Mouse (Mus musculus) intestine, postnatal 0 days (tissue): ENCODE data around the gene Srsf7. TPM values are rescaled to one million over a fixed set of nuclear protein-coding genes. Genes with fewer than 3 reads are reported as not detected.

Source experiments
- ATAC-seq: fragments of 200-750 bp; cut with Nextera tagmentation; 2 replicates; pipeline ENCODE4 v1.8.0; 2017; ENCODE audit warnings: mild to moderate bottlenecking, moderate TSS enrichment, moderate library complexity
- H3K27ac ChIP-seq: fragments of 300-500 bp; sonication (generic); 2 replicates; pipeline ENCODE4 v1.5.1; 2014; ENCODE audit warnings: mild to moderate bottlenecking, low read depth, low read length, moderate library complexity
- H3K27me3 ChIP-seq: fragments of 300-500 bp; sonication (generic); replicated peaks from 2 replicates; pipeline ENCODE4 v1.6.1; 2014; ENCODE audit warnings: low read length, mixed read lengths; ENCODE audit not compliant: control insufficient read depth, insufficient read depth
- H3K36me3 ChIP-seq: fragments of 300-500 bp; sonication (generic); 2 replicates; pipeline ENCODE4 v1.6.1; 2014; ENCODE audit warnings: mild to moderate bottlenecking, moderate library complexity; ENCODE audit not compliant: control insufficient read depth, insufficient read depth
- H3K4me1 ChIP-seq: fragments of 300-500 bp; sonication (generic); replicated peaks from 2 replicates; pipeline ENCODE4 v1.6.1; 2014; ENCODE audit warnings: antibody characterized with exemption, low read length, mixed read lengths; ENCODE audit not compliant: control insufficient read depth, insufficient read depth
- H3K4me2 ChIP-seq: fragments of 300-500 bp; sonication (generic); replicated peaks from 2 replicates; pipeline ENCODE4 v1.6.1; 2014; ENCODE audit warnings: low read depth, mild to moderate bottlenecking, moderate library complexity
- H3K4me3 ChIP-seq: fragments of 300-500 bp; sonication (generic); 2 replicates; pipeline ENCODE4 v1.5.1; 2014; ENCODE audit warnings: low read depth, low read length
- H3K9ac ChIP-seq: fragments of 300-500 bp; sonication (generic); 2 replicates; pipeline ENCODE4 v1.6.1; 2014; ENCODE audit warnings: mild to moderate bottlenecking, low read depth, low read length
- H3K9me3 ChIP-seq: fragments of 300-500 bp; sonication (generic); 2 replicates; pipeline ENCODE4 v1.6.1; 2016; ENCODE audit warnings: mixed run types; ENCODE audit not compliant: control insufficient read depth
- CTCF ChIP-seq: sonication (generic); IDR thresholded peaks from 2 replicates; pipeline ENCODE4 v1.5.1; 2016; ENCODE audit warnings: low read depth, mild to moderate bottlenecking, control low read depth, antibody characterized with exemption, moderate library complexity
- WGBS: fragments of 180-500 bp; shearing (Covaris S2); extraction: QIAGEN DNeasy Blood & Tissue Kit; methylation state at CpG from one replicate; pipeline ENCODE4 v1.1.7; 2014; 5-methylcytosine and 5-hydroxymethylcytosine counted together
- polyA plus RNA-seq: library from polyadenylated mRNA; unstranded; fragments of >200 nt; fragmentation: Nextera tagmentation; extraction: Ambion mirVana; gene quantifications from 2 replicates; pipeline ENCODE4 v1.2.1, GENCODE M21; 2015

Gene Srsf7
- polyA plus RNA-seq, 1 experiment from 2014 or later = 169 TPM

DNA sequence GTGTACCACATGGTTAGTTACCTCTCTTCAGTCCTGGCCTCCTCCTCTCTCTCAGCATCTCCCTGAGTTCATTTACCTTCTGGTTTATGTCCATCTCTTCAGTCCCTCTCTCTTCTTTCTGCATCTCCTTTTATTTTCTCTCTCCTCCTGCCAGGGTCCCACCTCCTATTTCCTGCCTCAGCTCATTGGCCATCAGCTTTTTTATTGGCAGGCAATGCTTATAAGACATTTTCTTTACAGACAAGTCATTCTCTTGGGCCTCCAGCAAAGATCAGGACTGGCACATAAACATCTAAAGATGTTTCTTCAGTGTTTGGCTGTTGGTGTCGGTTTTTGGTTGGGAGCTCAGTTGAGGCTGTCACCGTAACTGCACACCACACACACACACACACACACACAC lies 33.4 kb downstream of the Srsf7 start:
- WGBS = 94% methylated on average over 2 of the region's 2 CpGs
- TF ChIP-seq CTCF = no peak
- Histone ChIP-seq H3K27me3 (no peaks in the 10 kb centered on the region), H3K4me3 (no peak overlapping the region), H3K4me1 (no peaks in the 10 kb centered on the region), H3K36me3 (0 out of 2 replicates have a peak, but pooled peaks cover 6% of the 10 kb centered on the region), H3K4me2 (no peak overlapping the region), H3K9ac (no peak overlapping the region), H3K9me3 (no peaks in the 10 kb centered on the region), H3K27ac (no peak overlapping the region)
- ATAC-seq = no peak

DNA sequence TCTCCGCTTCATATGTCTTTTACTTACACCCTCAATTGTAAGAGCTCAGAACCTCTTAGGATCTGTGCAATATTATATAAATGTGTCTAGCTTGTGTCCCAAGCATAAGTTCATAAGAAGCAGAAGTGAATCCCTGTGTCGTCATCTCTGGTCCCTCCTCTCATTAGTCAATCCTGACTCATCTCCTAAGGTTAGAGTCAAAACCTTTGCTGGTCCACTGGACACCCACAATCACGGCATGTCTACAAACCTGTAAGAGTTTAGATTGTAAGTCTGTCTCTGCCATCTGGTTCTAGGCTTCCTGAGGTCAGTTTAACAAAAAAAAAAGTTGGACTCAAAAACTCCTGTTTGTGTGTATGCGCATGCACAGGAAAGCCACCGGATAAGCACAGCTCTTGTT lies 34.3 kb downstream of the Srsf7 start:
- 82% methylated on average over 5 of the region's 5 CpGs for WGBS
- ATAC-seq = no peak
- Histone ChIP-seq H3K27me3 (no peaks in the 10 kb centered on the region), H3K9ac (no peak overlapping the region), H3K36me3 (peaks cover 6% of the 10 kb centered on the region; the same call in 1 of the 2 replicates), H3K9me3 (no peaks in the 10 kb centered on the region), H3K4me2 (no peak overlapping the region), H3K4me1 (no peaks in the 10 kb centered on the region), H3K27ac (no peak overlapping the region), H3K4me3 (no peak overlapping the region)
- TF ChIP-seq CTCF = no peak

DNA sequence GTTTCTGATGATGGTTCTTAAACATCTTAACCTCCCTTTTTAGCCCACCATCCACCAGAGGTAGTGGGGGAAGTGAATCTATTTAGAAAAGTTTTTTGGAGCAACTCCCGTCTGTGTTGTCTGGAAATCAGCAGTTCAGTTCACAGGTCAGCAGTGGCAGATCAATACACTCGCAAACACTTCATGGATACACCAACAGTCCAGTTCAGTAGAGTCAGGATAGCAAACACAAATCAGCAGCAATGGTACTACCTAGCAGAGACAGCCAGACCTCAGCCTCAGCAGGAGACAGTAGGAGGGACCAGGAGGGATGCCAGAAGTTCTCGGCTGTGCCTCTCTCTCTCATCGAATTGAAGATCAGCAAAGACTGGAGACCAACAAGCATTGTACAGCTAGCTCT lies 35.2 kb downstream of the Srsf7 start:
- H3K4me2 ChIP-seq = no peak overlapping the region
- H3K36me3 ChIP-seq = peaks cover 6% of the 10 kb centered on the region; the same call in 1 of the 2 replicates
- H3K9ac ChIP-seq = no peak overlapping the region
- no peaks in the 10 kb centered on the region for H3K27me3 ChIP-seq
- TF ChIP-seq CTCF = no peak
- no peak for ATAC-seq
- no peak overlapping the region for H3K4me3 ChIP-seq
- H3K9me3 ChIP-seq = no peaks in the 10 kb centered on the region
- H3K4me1 ChIP-seq = no peaks in the 10 kb centered on the region
- H3K27ac ChIP-seq = no peak overlapping the region
- WGBS = 87% methylated on average over 4 of the region's 4 CpGs

- no peak for ATAC-seq
- 87% methylated on average over 7 of the region's 7 CpGs for WGBS
- H3K27me3 ChIP-seq = no peaks in the 10 kb centered on the region
Observed at GRCm38 (mm10) chr17:80170951-80171350, 36.2 kb downstream of the Srsf7 start.

DNA sequence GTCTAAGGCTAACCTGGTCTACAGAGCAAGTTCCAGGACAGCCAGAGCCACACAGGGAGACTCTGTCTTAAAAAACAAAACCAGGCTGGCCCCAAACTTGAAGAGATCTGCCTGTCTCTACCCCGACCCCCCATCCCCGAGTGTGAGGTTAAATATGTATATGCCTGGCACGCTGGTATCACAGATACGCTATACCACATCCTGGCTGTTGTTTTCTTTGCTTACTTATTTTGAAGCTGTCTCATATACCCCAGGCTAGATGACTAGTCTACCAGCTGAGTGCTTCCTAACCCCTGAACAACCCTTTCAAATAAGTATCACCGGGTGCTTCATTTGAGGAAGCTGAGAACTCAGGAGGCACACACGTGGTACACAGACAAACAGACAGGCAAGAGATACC lies 37.3 kb downstream of the Srsf7 start:
- no peak overlapping the region for H3K27ac ChIP-seq
- H3K9me3 ChIP-seq = no peaks in the 10 kb centered on the region
- peaks cover 6% of the 10 kb centered on the region; the same call in 1 of the 2 replicates for H3K36me3 ChIP-seq
- no peak overlapping the region for H3K4me2 ChIP-seq
- no peak overlapping the region for H3K4me3 ChIP-seq
- no peak overlapping the region for H3K9ac ChIP-seq
- TF ChIP-seq CTCF = no peak
- no peaks in the 10 kb centered on the region for H3K4me1 ChIP-seq
- H3K27me3 ChIP-seq = no peaks in the 10 kb centered on the region
- ATAC-seq = no peak
- WGBS = 93% methylated on average over 6 of the region's 6 CpGs

More at GRCm38 (mm10) chr17:80170951-80171350, 36.2 kb downstream of the Srsf7 start:
- H3K9me3 ChIP-seq = no peaks in the 10 kb centered on the region
- H3K36me3 ChIP-seq = peaks cover 6% of the 10 kb centered on the region; the same call in 1 of the 2 replicates
- no peak overlapping the region for H3K4me3 ChIP-seq
- TF ChIP-seq CTCF = no peak
- H3K4me2 ChIP-seq = no peak overlapping the region
- no peak overlapping the region for H3K27ac ChIP-seq
- no peaks in the 10 kb centered on the region for H3K4me1 ChIP-seq
- no peak overlapping the region for H3K9ac ChIP-seq

DNA sequence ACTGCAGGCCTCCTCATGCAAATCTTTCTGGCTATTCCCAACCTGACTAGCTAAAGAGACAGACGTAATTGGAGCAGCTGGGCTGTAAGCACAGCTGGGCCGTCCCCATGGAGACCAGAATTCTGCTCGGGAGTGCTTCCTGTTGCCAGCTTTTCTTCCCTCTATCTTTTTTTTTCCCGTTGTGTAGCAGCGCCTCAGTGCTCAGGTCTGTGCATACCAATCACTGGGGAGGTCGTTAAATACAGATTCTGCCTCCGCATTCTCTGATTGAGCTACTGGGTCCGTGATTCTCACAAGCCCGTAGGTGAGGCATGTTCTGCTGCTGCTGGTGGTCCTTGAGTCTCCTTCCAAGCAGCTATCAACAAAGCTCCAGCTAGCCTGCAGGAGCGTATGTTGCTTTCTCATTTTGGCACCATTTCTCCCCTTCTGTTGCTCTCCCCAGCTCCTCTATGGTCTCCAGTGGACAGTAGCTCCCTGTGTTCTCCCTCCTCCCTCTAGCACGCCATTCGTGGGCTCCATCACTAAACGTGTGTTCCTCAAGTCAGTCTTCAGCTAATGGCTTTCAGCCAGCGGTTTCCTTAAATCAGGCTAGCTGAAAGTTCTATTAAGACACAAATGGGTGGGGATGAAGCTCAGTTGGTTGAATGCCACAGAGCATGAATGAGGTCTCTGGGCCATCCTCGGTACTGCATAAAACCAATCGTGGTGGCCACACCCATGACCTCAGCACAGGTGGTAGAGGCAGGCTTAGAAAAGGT lies 38.5 kb downstream of the Srsf7 start:
- H3K27me3 ChIP-seq = no peaks in the 10 kb centered on the region
- H3K4me3 ChIP-seq = no peak overlapping the region
- no peak overlapping the region for H3K27ac ChIP-seq
- 39% methylated on average over 16 of the region's 16 CpGs for WGBS
- no peaks in the 10 kb centered on the region for H3K9me3 ChIP-seq
- H3K4me2 ChIP-seq = peak overlapping the region; percentile 47
- no peak for TF ChIP-seq CTCF
- ATAC-seq = 0 out of 2 replicates have a peak, but pooled peaks have one; percentile 14
- no peak overlapping the region for H3K9ac ChIP-seq
- H3K36me3 ChIP-seq = peaks cover 6% of the 10 kb centered on the region; the same call in 1 of the 2 replicates
- H3K4me1 ChIP-seq = no peaks in the 10 kb centered on the region
